Mouse (Mus musculus) midbrain, embryonic 13.5 days (tissue): ENCODE data around the gene Mxd4. TPM values are rescaled to one million over a fixed set of nuclear protein-coding genes. Genes with fewer than 3 reads are reported as not detected.

ENCODE experiments used
- ATAC-seq: fragments of 200-750 bp; cut with Nextera tagmentation; 2 replicates; pipeline ENCODE4 v1.8.0; 2017; ENCODE audit warnings: mild to moderate bottlenecking, moderate TSS enrichment, moderate library complexity
- H3K27ac ChIP-seq: fragments of 300-500 bp; sonication (generic); 2 replicates; pipeline ENCODE4 v1.5.1; 2015; ENCODE audit warnings: inconsistent platforms, mild to moderate bottlenecking, moderate library complexity
- H3K27me3 ChIP-seq: fragments of 300-500 bp; sonication (generic); 2 replicates; pipeline ENCODE4 v1.6.1; 2015; ENCODE audit warnings: mild to moderate bottlenecking, inconsistent platforms
- H3K36me3 ChIP-seq: fragments of 300-500 bp; sonication (generic); 2 replicates; pipeline ENCODE4 v1.6.1; 2015; ENCODE audit warnings: mild to moderate bottlenecking, inconsistent platforms
- H3K4me1 ChIP-seq: fragments of 300-500 bp; sonication (generic); replicated peaks from 2 replicates; pipeline ENCODE4 v1.6.1; 2015; ENCODE audit warnings: inconsistent platforms
- H3K4me2 ChIP-seq: fragments of 300-500 bp; sonication (generic); replicated peaks from 2 replicates; pipeline ENCODE4 v1.6.1; 2015; ENCODE audit warnings: moderate library complexity, mild to moderate bottlenecking, inconsistent platforms
- H3K4me3 ChIP-seq: fragments of 300-500 bp; sonication (generic); replicated peaks from 2 replicates; pipeline ENCODE4 v1.5.1; 2015; ENCODE audit warnings: mild to moderate bottlenecking, inconsistent platforms
- H3K9ac ChIP-seq: fragments of 300-500 bp; sonication (generic); replicated peaks from 2 replicates; pipeline ENCODE4 v1.6.1; 2015; ENCODE audit warnings: mild to moderate bottlenecking, inconsistent platforms
- H3K9me3 ChIP-seq: fragments of 300-500 bp; sonication (generic); 2 replicates; pipeline ENCODE4 v1.6.1; 2016; ENCODE audit warnings: mild to moderate bottlenecking, inconsistent platforms
- WGBS: fragments of 180-500 bp; shearing (Covaris S2); methylation state at CpG from one replicate; pipeline ENCODE4 v1.1.7; 2015; 5-methylcytosine and 5-hydroxymethylcytosine counted together
- polyA plus RNA-seq: library from polyadenylated mRNA; unstranded; fragments of >200 nt; fragmentation: Nextera tagmentation; extraction: Ambion mirVana; gene quantifications from 2 replicates; pipeline ENCODE4 v1.2.1, GENCODE M21; 2015

Mxd4 gene
- polyA plus RNA-seq, 1 experiment from 2014 or later = 34.9 TPM

GRCm38 (mm10) chr5:34182486-34182885 lies 5.0 kb downstream of the Mxd4 start:
- Histone ChIP-seq H3K4me1 (peaks cover 39% of the 10 kb centered on the region), H3K4me3 (no peak overlapping the region), H3K27me3 (no peaks in the 10 kb centered on the region), H3K9me3 (no peaks in the 10 kb centered on the region), H3K9ac (no peak overlapping the region), H3K36me3 (peaks cover 57% of the 10 kb centered on the region), H3K27ac (no peak overlapping the region), H3K4me2 (no peak overlapping the region)
- WGBS = 91% methylated on average over 3 of the region's 3 CpGs
- no peak for ATAC-seq

GRCm38 (mm10) chr5:34177821-34178220 lies 9.7 kb downstream of the Mxd4 start:
- no peak for ATAC-seq
- WGBS = 90% methylated on average over 4 of the region's 4 CpGs
- no peak overlapping the region for H3K4me2 ChIP-seq
- H3K27me3 ChIP-seq = no peaks in the 10 kb centered on the region
- peaks cover 87% of the 10 kb centered on the region for H3K36me3 ChIP-seq
- no peaks in the 10 kb centered on the region for H3K9me3 ChIP-seq
- H3K4me3 ChIP-seq = no peak overlapping the region
- no peak overlapping the region for H3K9ac ChIP-seq
- no peaks in the 10 kb centered on the region for H3K4me1 ChIP-seq
- H3K27ac ChIP-seq = no peak overlapping the region

GRCm38 (mm10) chr5:34177091-34177490 lies 10.4 kb downstream of the Mxd4 start:
- Histone ChIP-seq H3K27ac (no peak overlapping the region), H3K4me3 (no peak overlapping the region), H3K4me1 (no peaks in the 10 kb centered on the region), H3K4me2 (no peak overlapping the region), H3K36me3 (peaks cover 83% of the 10 kb centered on the region), H3K27me3 (no peaks in the 10 kb centered on the region), H3K9ac (no peak overlapping the region; the same call in 1 of the 2 replicates), H3K9me3 (no peaks in the 10 kb centered on the region)
- WGBS = 92% methylated on average over 2 of the region's 2 CpGs
- ATAC-seq = no peak

GRCm38 (mm10) chr5:34176691-34177090 lies 10.8 kb downstream of the Mxd4 start:
- no peaks in the 10 kb centered on the region for H3K9me3 ChIP-seq
- H3K4me3 ChIP-seq = no peak overlapping the region
- H3K36me3 ChIP-seq = peaks cover 82% of the 10 kb centered on the region
- no peaks in the 10 kb centered on the region for H3K4me1 ChIP-seq
- H3K9ac ChIP-seq = no peak overlapping the region
- H3K4me2 ChIP-seq = no peak overlapping the region
- H3K27me3 ChIP-seq = no peaks in the 10 kb centered on the region
- 67% methylated on average over 10 of the region's 10 CpGs for WGBS
- no peak overlapping the region for H3K27ac ChIP-seq
- no peak for ATAC-seq

- H3K27ac ChIP-seq = no peak overlapping the region
- H3K4me1 ChIP-seq = no peaks in the 10 kb centered on the region
- H3K4me2 ChIP-seq = no peak overlapping the region
- H3K36me3 ChIP-seq = peaks cover 70% of the 10 kb centered on the region
- H3K4me3 ChIP-seq = no peak overlapping the region
- H3K9me3 ChIP-seq = no peaks in the 10 kb centered on the region
- 15% methylated on average over 5 of the region's 5 CpGs for WGBS
- ATAC-seq = no peak
- H3K27me3 ChIP-seq = no peaks in the 10 kb centered on the region
- H3K9ac ChIP-seq = no peak overlapping the region
Observed at GRCm38 (mm10) chr5:34175403-34175694, 12.2 kb downstream of the Mxd4 start.

- Histone ChIP-seq H3K4me1 (peaks cover 3% of the 10 kb centered on the region), H3K4me2 (no peak overlapping the region), H3K27ac (no peak overlapping the region), H3K27me3 (no peaks in the 10 kb centered on the region), H3K4me3 (no peak overlapping the region), H3K9ac (no peak overlapping the region), H3K36me3 (peaks cover 65% of the 10 kb centered on the region), H3K9me3 (no peaks in the 10 kb centered on the region)
- no peak for ATAC-seq
- 69% methylated on average over 5 of the region's 5 CpGs for WGBS
Observed at GRCm38 (mm10) chr5:34174550-34175402, 12.7 kb downstream of the Mxd4 start.

GRCm38 (mm10) chr5:34174021-34174420 lies 13.5 kb downstream of the Mxd4 start:
- Histone ChIP-seq H3K27me3 (no peaks in the 10 kb centered on the region), H3K4me2 (no peak overlapping the region), H3K27ac (no peak overlapping the region), H3K36me3 (peaks cover 61% of the 10 kb centered on the region), H3K9me3 (no peaks in the 10 kb centered on the region), H3K9ac (no peak overlapping the region), H3K4me3 (no peak overlapping the region), H3K4me1 (peaks cover 5% of the 10 kb centered on the region)
- ATAC-seq = no peak
- WGBS = 88% methylated on average over 2 of the region's 2 CpGs

GRCm38 (mm10) chr5:34170726-34171125 lies 16.8 kb downstream of the Mxd4 start:
- no peak overlapping the region for H3K9ac ChIP-seq
- WGBS = 83% methylated on average over 4 of the region's 4 CpGs
- H3K9me3 ChIP-seq = no peaks in the 10 kb centered on the region
- H3K27ac ChIP-seq = no peak overlapping the region
- H3K36me3 ChIP-seq = peaks cover 34% of the 10 kb centered on the region
- ATAC-seq = no peak
- H3K4me1 ChIP-seq = peaks cover 22% of the 10 kb centered on the region
- H3K27me3 ChIP-seq = no peaks in the 10 kb centered on the region
- no peak overlapping the region for H3K4me3 ChIP-seq
- H3K4me2 ChIP-seq = no peak overlapping the region

- no peaks in the 10 kb centered on the region for H3K27me3 ChIP-seq
- peak overlapping the region; percentile 94 for H3K27ac ChIP-seq
- peaks cover 29% of the 10 kb centered on the region for H3K4me1 ChIP-seq
- 91% methylated on average over 3 of the region's 3 CpGs for WGBS
- no peak for ATAC-seq
- peak overlapping the region; percentile 60 for H3K4me2 ChIP-seq
- H3K9ac ChIP-seq = peak overlapping the region; percentile 69
- peak overlapping the region; percentile 57 for H3K4me3 ChIP-seq
- H3K36me3 ChIP-seq = peaks cover 26% of the 10 kb centered on the region
- H3K9me3 ChIP-seq = no peaks in the 10 kb centered on the region
Observed at GRCm38 (mm10) chr5:34169954-34170353, 17.6 kb downstream of the Mxd4 start.

- peak within 1 kb of the TSS; percentile 57 for H3K4me3 ChIP-seq
- H3K27ac ChIP-seq = peak within 1 kb of the TSS; percentile 94
- ATAC-seq = peak; percentile 100
- under 1% methylated on average over 57 of the region's 57 CpGs for WGBS
- H3K4me2 ChIP-seq = peak within 1 kb of the TSS; percentile 70
- no peaks in the 10 kb centered on the region for H3K9me3 ChIP-seq
- no peaks in the 10 kb centered on the region for H3K27me3 ChIP-seq
- peak within 1 kb of the TSS; percentile 69 for H3K9ac ChIP-seq
- H3K4me1 ChIP-seq = peaks cover 32% of the 10 kb centered on the region
- H3K36me3 ChIP-seq = peaks cover 18% of the 10 kb centered on the region
Observed at GRCm38 (mm10) chr5:34168950-34169891, 18.3 kb downstream of the Mxd4 start, which contains the start of the genes Poln and Haus3. TSS of gene Poln (minus strand) at chr5:34169448. TSS of gene Haus3 (minus strand) at chr5:34169527.

- peak overlapping the region; percentile 11; the same call in 1 of the 2 replicates for H3K4me2 ChIP-seq
- no peak for ATAC-seq
- peaks cover 32% of the 10 kb centered on the region for H3K4me1 ChIP-seq
- H3K27me3 ChIP-seq = no peaks in the 10 kb centered on the region
- no peak overlapping the region for H3K27ac ChIP-seq
- 82% methylated on average over 4 of the region's 4 CpGs for WGBS
- 0 out of 2 replicates have a peak overlapping the region, but pooled peaks have one; percentile 0 for H3K9ac ChIP-seq
- H3K4me3 ChIP-seq = no peak overlapping the region
- no peaks in the 10 kb centered on the region for H3K9me3 ChIP-seq
- H3K36me3 ChIP-seq = peaks cover 9% of the 10 kb centered on the region
Observed at GRCm38 (mm10) chr5:34167857-34168256, 19.7 kb downstream of the Mxd4 start.

- Histone ChIP-seq H3K9me3 (no peaks in the 10 kb centered on the region), H3K27me3 (no peaks in the 10 kb centered on the region), H3K4me1 (peaks cover 32% of the 10 kb centered on the region), H3K9ac (no peak overlapping the region; the same call in 1 of the 2 replicates), H3K4me2 (no peak overlapping the region), H3K4me3 (no peak overlapping the region), H3K27ac (no peak overlapping the region), H3K36me3 (peaks cover 4% of the 10 kb centered on the region)
- 86% methylated on average over 4 of the region's 4 CpGs for WGBS
- ATAC-seq = no peak
Observed at GRCm38 (mm10) chr5:34165793-34166192, 21.7 kb downstream of the Mxd4 start.
